Mouse (Mus musculus) kidney, adult 2 months (tissue): ENCODE results near the gene Hoxb8.

Experiments used
- CTCF ChIP-seq: fragments of 200-500 bp; conservative IDR thresholded peaks from 2 replicates; pipeline ENCODE4 v1.5.1; 2011; ENCODE audit warnings: low read depth, mild to moderate bottlenecking, control low read depth, low read length, moderate library complexity, mixed read lengths; ENCODE audit not compliant: insufficient read depth, insufficient read length
- POLR2A ChIP-seq: fragments of 200-500 bp; IDR thresholded peaks from one replicate; pipeline ENCODE4 v1.6.1; 2011; ENCODE audit warnings: low read depth, low read length, control low read depth

DNA sequence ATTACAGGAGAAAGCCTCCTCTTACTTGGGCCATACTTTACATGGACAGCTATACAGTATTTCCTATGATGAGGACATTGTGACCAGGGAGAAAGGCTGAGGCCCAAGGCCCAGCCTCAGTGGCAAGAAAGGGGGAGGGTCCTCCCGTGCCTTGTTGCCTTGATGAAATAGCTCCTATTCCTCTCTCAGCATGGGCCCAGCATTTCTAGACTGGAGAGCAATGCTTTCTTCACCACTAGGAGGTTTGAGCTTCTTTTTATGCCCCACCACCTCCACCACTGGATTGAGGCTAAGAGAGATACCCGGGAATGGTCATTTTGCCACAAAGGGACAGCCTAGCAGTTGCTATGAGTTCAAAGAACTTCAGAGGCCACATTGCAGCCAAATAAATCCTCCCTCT, 15.3 kb downstream of the Hoxb8 start:
- TF ChIP-seq CTCF (no peak), POLR2A (no peak)
